Mouse (Mus musculus) kidney, adult 2 months (tissue): Measurements from ENCODE around the gene Gmfb.

Experiments
- CTCF ChIP-seq: fragments of 200-500 bp; conservative IDR thresholded peaks from 2 replicates; pipeline ENCODE4 v1.5.1; 2011; ENCODE audit warnings: low read depth, mild to moderate bottlenecking, control low read depth, low read length, moderate library complexity, mixed read lengths; ENCODE audit not compliant: insufficient read depth, insufficient read length
- POLR2A ChIP-seq: fragments of 200-500 bp; IDR thresholded peaks from one replicate; pipeline ENCODE4 v1.6.1; 2011; ENCODE audit warnings: low read depth, low read length, control low read depth

DNA sequence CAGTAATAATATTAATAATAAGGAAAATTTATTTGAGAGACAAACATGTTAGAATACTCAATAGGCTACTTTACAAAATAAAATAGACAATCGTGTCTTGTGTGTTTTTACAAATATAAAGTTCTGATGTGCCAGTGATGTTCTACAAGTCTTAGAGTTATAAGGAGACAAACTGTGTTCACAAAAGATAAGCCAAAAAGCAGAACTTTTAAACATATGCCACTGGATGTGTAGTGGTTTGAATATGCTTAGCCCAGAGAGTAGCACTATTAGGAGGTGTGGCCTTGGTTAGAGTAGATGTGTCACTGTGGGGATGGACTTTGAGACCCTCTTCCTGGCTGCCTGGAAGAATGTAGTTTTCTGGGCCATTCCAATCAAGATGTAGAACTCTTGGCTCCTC lies 27.7 kb upstream of the Gmfb start:
- TF ChIP-seq CTCF (no peak), POLR2A (no peak)
